Mouse (Mus musculus) limb, embryonic 12.5 days (tissue): ENCODE measurements around the gene 4931417E11Rik. TPM values are rescaled to one million over a fixed set of nuclear protein-coding genes. Genes with fewer than 3 reads are reported as not detected.

Experiments used
- ATAC-seq: fragments of 200-750 bp; cut with Nextera tagmentation; 2 replicates; pipeline ENCODE4 v1.8.0; 2017; ENCODE audit warnings: low read depth, moderate TSS enrichment; ENCODE audit not compliant: insufficient number of reproducible peaks, insufficient read depth, low FRiP score, low TSS enrichment
- H3K27ac ChIP-seq: fragments of 300-500 bp; sonication (generic); 2 replicates; pipeline ENCODE4 v1.5.1; 2016; ENCODE audit warnings: mild to moderate bottlenecking, moderate library complexity
- H3K27me3 ChIP-seq: fragments of 300-500 bp; sonication (generic); 2 replicates; pipeline ENCODE4 v1.6.1; 2016; ENCODE audit warnings: mild to moderate bottlenecking, moderate library complexity
- H3K36me3 ChIP-seq: fragments of 300-500 bp; sonication (generic); 2 replicates; pipeline ENCODE4 v1.6.1; 2016; ENCODE audit warnings: mild to moderate bottlenecking, moderate library complexity
- H3K4me1 ChIP-seq: fragments of 300-500 bp; sonication (generic); replicated peaks from 2 replicates; pipeline ENCODE4 v1.6.1; 2016
- H3K4me2 ChIP-seq: fragments of 300-500 bp; sonication (generic); 2 replicates; pipeline ENCODE4 v1.6.1; 2016; ENCODE audit warnings: mild to moderate bottlenecking, moderate library complexity
- H3K4me3 ChIP-seq: fragments of 300-500 bp; sonication (generic); replicated peaks from 2 replicates; pipeline ENCODE4 v1.5.1; 2016; ENCODE audit warnings: mild to moderate bottlenecking
- H3K9ac ChIP-seq: fragments of 300-500 bp; sonication (generic); replicated peaks from 2 replicates; pipeline ENCODE4 v1.6.1; 2016; ENCODE audit warnings: mild to moderate bottlenecking, moderate library complexity
- H3K9me3 ChIP-seq: fragments of 300-500 bp; sonication (generic); 2 replicates; pipeline ENCODE4 v1.6.1; 2016; ENCODE audit warnings: mild to moderate bottlenecking, moderate library complexity
- WGBS: fragments of 180-500 bp; shearing (Covaris S2); methylation state at CpG from one replicate; pipeline ENCODE4 v1.1.7; 2016; 5-methylcytosine and 5-hydroxymethylcytosine counted together
- polyA plus RNA-seq: library from polyadenylated mRNA; unstranded; fragments of >200 nt; fragmentation: Nextera tagmentation; extraction: Ambion mirVana; gene quantifications from 2 replicates; pipeline ENCODE4 v1.2.1, GENCODE M21; 2016

Gene 4931417E11Rik
- not detected in 2 replicates for polyA plus RNA-seq

GRCm38 (mm10) chr6:73469567-73469966 is at the start of gene 4931417E11Rik:
Gene 4931417E11Rik, minus strand, starts transcription at chr6:73469667.
- Histone ChIP-seq H3K9me3 (no peaks in the 10 kb centered on the region), H3K4me1 (0 out of 2 replicates have a peak, but pooled peaks cover 2% of the 10 kb centered on the region), H3K36me3 (no peaks in the 10 kb centered on the region), H3K4me3 (no peak within 1 kb of the TSS), H3K27ac (no peak within 1 kb of the TSS), H3K27me3 (no peaks in the 10 kb centered on the region), H3K4me2 (no peak within 1 kb of the TSS), H3K9ac (no peak within 1 kb of the TSS)
- ATAC-seq: no peak
- WGBS: 91% methylated on average over 8 of the region's 8 CpGs

- Histone ChIP-seq H3K9me3 (no peaks in the 10 kb centered on the region), H3K9ac (no peak overlapping the region), H3K4me3 (no peak overlapping the region), H3K4me2 (no peak overlapping the region), H3K27me3 (no peaks in the 10 kb centered on the region; the same call in 1 of the 2 replicates), H3K36me3 (no peaks in the 10 kb centered on the region), H3K4me1 (no peaks in the 10 kb centered on the region; the same call in 1 of the 2 replicates), H3K27ac (no peak overlapping the region)
- ATAC-seq: no peak; the same call in 1 of the 2 replicates
- 26% methylated on average over 14 of the region's 14 CpGs for WGBS
These were observed 48.4 kb upstream of the 4931417E11Rik start for GRCm38 (mm10) chr6:73517818-73518396.

GRCm38 (mm10) chr6:73512907-73513306 is 43.4 kb upstream of the 4931417E11Rik start:
- no peak for ATAC-seq
- no peak overlapping the region for H3K9ac ChIP-seq
- 25% methylated on average over 1 of the region's 1 CpGs for WGBS
- no peaks in the 10 kb centered on the region for H3K36me3 ChIP-seq
- no peaks in the 10 kb centered on the region for H3K4me1 ChIP-seq
- no peaks in the 10 kb centered on the region for H3K9me3 ChIP-seq
- no peak overlapping the region for H3K27ac ChIP-seq
- no peak overlapping the region for H3K4me3 ChIP-seq
- H3K27me3 ChIP-seq: no peaks in the 10 kb centered on the region
- no peak overlapping the region for H3K4me2 ChIP-seq

GRCm38 (mm10) chr6:73499631-73500030 is 30.2 kb upstream of the 4931417E11Rik start:
- no peak overlapping the region for H3K9ac ChIP-seq
- no peak for ATAC-seq
- no peaks in the 10 kb centered on the region for H3K9me3 ChIP-seq
- WGBS: 86% methylated on average over 7 of the region's 7 CpGs
- H3K36me3 ChIP-seq: no peaks in the 10 kb centered on the region
- H3K4me3 ChIP-seq: no peak overlapping the region
- no peak overlapping the region for H3K4me2 ChIP-seq
- H3K27ac ChIP-seq: no peak overlapping the region
- H3K27me3 ChIP-seq: no peaks in the 10 kb centered on the region
- H3K4me1 ChIP-seq: no peaks in the 10 kb centered on the region

GRCm38 (mm10) chr6:73497321-73497720 is 27.9 kb upstream of the 4931417E11Rik start:
- no peaks in the 10 kb centered on the region for H3K27me3 ChIP-seq
- 63% methylated on average over 2 of the region's 2 CpGs for WGBS
- H3K4me3 ChIP-seq: no peak overlapping the region
- ATAC-seq: no peak
- H3K4me2 ChIP-seq: no peak overlapping the region
- H3K27ac ChIP-seq: no peak overlapping the region
- H3K4me1 ChIP-seq: no peaks in the 10 kb centered on the region
- H3K9me3 ChIP-seq: no peaks in the 10 kb centered on the region
- H3K36me3 ChIP-seq: no peaks in the 10 kb centered on the region
- H3K9ac ChIP-seq: no peak overlapping the region

GRCm38 (mm10) chr6:73490524-73490923 is 21.1 kb upstream of the 4931417E11Rik start:
- Histone ChIP-seq H3K36me3 (no peaks in the 10 kb centered on the region), H3K4me1 (no peaks in the 10 kb centered on the region), H3K9ac (no peak overlapping the region), H3K9me3 (no peaks in the 10 kb centered on the region), H3K27me3 (no peaks in the 10 kb centered on the region), H3K4me2 (no peak overlapping the region), H3K4me3 (no peak overlapping the region), H3K27ac (no peak overlapping the region)
- ATAC-seq: no peak
- WGBS: 77% methylated on average over 1 of the region's 1 CpGs

GRCm38 (mm10) chr6:73485616-73486015 is 16.1 kb upstream of the 4931417E11Rik start:
- no peaks in the 10 kb centered on the region for H3K4me1 ChIP-seq
- H3K4me2 ChIP-seq: no peak overlapping the region
- H3K36me3 ChIP-seq: no peaks in the 10 kb centered on the region
- no peak overlapping the region for H3K4me3 ChIP-seq
- no peak for ATAC-seq
- H3K27me3 ChIP-seq: no peaks in the 10 kb centered on the region
- H3K9me3 ChIP-seq: no peaks in the 10 kb centered on the region
- WGBS: 92% methylated on average over 3 of the region's 3 CpGs
- H3K27ac ChIP-seq: no peak overlapping the region
- H3K9ac ChIP-seq: no peak overlapping the region

- Histone ChIP-seq H3K27me3 (no peaks in the 10 kb centered on the region), H3K9ac (no peak overlapping the region), H3K27ac (no peak overlapping the region), H3K4me2 (no peak overlapping the region), H3K4me3 (no peak overlapping the region), H3K36me3 (no peaks in the 10 kb centered on the region), H3K9me3 (no peaks in the 10 kb centered on the region), H3K4me1 (no peaks in the 10 kb centered on the region)
- ATAC-seq: no peak
- 67% methylated on average over 3 of the region's 3 CpGs for WGBS
These were observed 3.4 kb downstream of the 4931417E11Rik start for GRCm38 (mm10) chr6:73466084-73466483.

GRCm38 (mm10) chr6:73462543-73462942 is 6.9 kb downstream of the 4931417E11Rik start:
- no peak overlapping the region for H3K27ac ChIP-seq
- no peak overlapping the region for H3K4me2 ChIP-seq
- no peak overlapping the region for H3K9ac ChIP-seq
- no peak for ATAC-seq
- no peaks in the 10 kb centered on the region for H3K4me1 ChIP-seq
- H3K9me3 ChIP-seq: no peaks in the 10 kb centered on the region
- no peaks in the 10 kb centered on the region for H3K36me3 ChIP-seq
- H3K27me3 ChIP-seq: no peaks in the 10 kb centered on the region
- no peak overlapping the region for H3K4me3 ChIP-seq
- WGBS: 80% methylated on average over 5 of the region's 5 CpGs

GRCm38 (mm10) chr6:73433912-73434311 is 35.6 kb downstream of the 4931417E11Rik start:
- Histone ChIP-seq H3K36me3 (no peaks in the 10 kb centered on the region), H3K4me1 (peaks cover 10% of the 10 kb centered on the region; the same call in 1 of the 2 replicates), H3K9me3 (no peaks in the 10 kb centered on the region), H3K27ac (no peak overlapping the region), H3K4me3 (no peak overlapping the region), H3K27me3 (no peaks in the 10 kb centered on the region), H3K9ac (no peak overlapping the region), H3K4me2 (no peak overlapping the region)
- no peak for ATAC-seq
- WGBS: 28% methylated on average over 3 of the region's 3 CpGs

- H3K4me3 ChIP-seq: 0 out of 2 replicates have a peak overlapping the region, but pooled peaks have one; percentile 18
- ATAC-seq: 0 out of 2 replicates have a peak, but pooled peaks have one; percentile 58
- no peaks in the 10 kb centered on the region for H3K36me3 ChIP-seq
- no peaks in the 10 kb centered on the region for H3K9me3 ChIP-seq
- no peaks in the 10 kb centered on the region for H3K27me3 ChIP-seq
- H3K4me1 ChIP-seq: peaks cover 23% of the 10 kb centered on the region
- no peak overlapping the region for H3K9ac ChIP-seq
- peak overlapping the region; percentile 59; the same call in 1 of the 2 replicates for H3K27ac ChIP-seq
- WGBS: 21% methylated on average over 14 of the region's 14 CpGs
- peak overlapping the region; percentile 48 for H3K4me2 ChIP-seq
These were observed 40.7 kb downstream of the 4931417E11Rik start for GRCm38 (mm10) chr6:73428618-73429336.
